Mouse (Mus musculus) CH12.LX (cell line): ENCODE data around the gene Spryd4. TPM values are rescaled to one million over a fixed set of nuclear protein-coding genes. Genes with fewer than 3 reads are reported as not detected.

Experiments
- DNase-seq: peaks from one replicate; pipeline ENCODE4 v3.0.0-alpha.2; 2013; ENCODE audit errors: extremely low read depth
- H3K27ac ChIP-seq: 2 replicates; pipeline ENCODE4 v1.5.1; 2012; ENCODE audit warnings: low read depth, mild to moderate bottlenecking, control low read depth, moderate library complexity; ENCODE audit not compliant: insufficient read depth
- H3K27me3 ChIP-seq: replicated peaks from 2 replicates; pipeline ENCODE3; 2012; ENCODE audit warnings: inconsistent platforms
- H3K36me3 ChIP-seq, 2 experiments: replicated peaks in 1 of 2; 2 replicates each; pipeline versions ENCODE3 to v1.6.1; 2012; ENCODE audit warnings: inconsistent platforms in 1 of 2, low read length in 1 of 2, mild to moderate bottlenecking in 1 of 2, mixed read lengths in 1 of 2, moderate library complexity in 1 of 2; ENCODE audit not compliant: control insufficient read depth in 1 of 2, insufficient read depth in 1 of 2
- H3K4me1 ChIP-seq, 2 experiments: 2 replicates each; pipeline ENCODE4 v1.6.1; 2012; ENCODE audit warnings: inconsistent platforms in 1 of 2, moderate library complexity in 1 of 2; ENCODE audit not compliant: insufficient read depth in 2 of 2, control insufficient read depth in 1 of 2
- H3K4me2 ChIP-seq: 2 replicates; pipeline ENCODE4 v1.6.1; 2012; ENCODE audit warnings: low read depth, mild to moderate bottlenecking, control low read depth; ENCODE audit not compliant: poor library complexity, insufficient read depth, severe bottlenecking
- H3K4me3 ChIP-seq, 3 experiments: fragments of 150-350 bp in 1 of 3; sonication (generic) in 1 of 3; replicated peaks in 1 of 3; 2 replicates each; pipeline versions ENCODE3 to v1.5.1; 2011 to 2012; ENCODE audit warnings: low read depth in 2 of 3, low read length in 2 of 3, mild to moderate bottlenecking in 2 of 3, moderate library complexity in 2 of 3, control low read depth in 1 of 3, improper control_type of control experiment in 1 of 3, inconsistent platforms in 1 of 3, mixed read lengths in 1 of 3; ENCODE audit not compliant: poor library complexity in 1 of 3
- H3K79me2 ChIP-seq: replicated peaks from 2 replicates; pipeline ENCODE4 v1.6.1; 2012; ENCODE audit warnings: mild to moderate bottlenecking, moderate library complexity; ENCODE audit not compliant: control insufficient read depth, poor library complexity, insufficient read depth, severe bottlenecking; ENCODE audit errors: extremely low read depth
- H3K9ac ChIP-seq: 2 replicates; pipeline ENCODE4 v1.6.1; 2012; ENCODE audit warnings: low read depth, mild to moderate bottlenecking, control low read depth, moderate library complexity; ENCODE audit not compliant: insufficient read depth
- H3K9me3 ChIP-seq: replicated peaks from 2 replicates; pipeline ENCODE3; 2012; ENCODE audit warnings: low read length, inconsistent platforms, mixed read lengths
- BHLHE40 ChIP-seq: IDR thresholded peaks from 2 replicates; pipeline ENCODE4 v1.6.1; 2011; ENCODE audit warnings: mild to moderate bottlenecking, low read depth, low read length, improper control_type of control experiment
- CHD2 ChIP-seq: IDR thresholded peaks from 2 replicates; pipeline ENCODE4 v1.6.1; 2011; ENCODE audit warnings: low read length, improper control_type of control experiment
- E2F4 ChIP-seq: IDR thresholded peaks from 2 replicates; pipeline ENCODE4 v1.6.1; 2011; ENCODE audit warnings: low read depth, low read length, improper control_type of control experiment; ENCODE audit not compliant: insufficient replicate concordance
- ELF1 ChIP-seq: IDR thresholded peaks from 2 replicates; pipeline ENCODE4 v1.6.1; 2014; ENCODE audit warnings: low read depth, mild to moderate bottlenecking, inconsistent platforms, low read length, improper control_type of control experiment
- ETS1 ChIP-seq: conservative IDR thresholded peaks from 2 replicates; pipeline ENCODE4 v1.6.1; 2012; ENCODE audit warnings: low read depth, mild to moderate bottlenecking, inconsistent platforms, low read length, improper control_type of control experiment, moderate library complexity
- JUND ChIP-seq: conservative IDR thresholded peaks from 2 replicates; pipeline ENCODE4 v1.6.1; 2011; ENCODE audit warnings: low read depth, low read length, improper control_type of control experiment
- MAFK ChIP-seq: IDR thresholded peaks from 2 replicates; pipeline ENCODE4 v1.6.1; 2011; ENCODE audit warnings: low read length, improper control_type of control experiment; ENCODE audit not compliant: insufficient replicate concordance
- MAX ChIP-seq: IDR thresholded peaks from 2 replicates; pipeline ENCODE4 v1.6.1; 2011; ENCODE audit warnings: low read length, improper control_type of control experiment
- MAZ ChIP-seq: IDR thresholded peaks from 2 replicates; pipeline ENCODE4 v1.6.1; 2012; ENCODE audit warnings: low read depth, mild to moderate bottlenecking, inconsistent platforms, low read length, improper control_type of control experiment, moderate library complexity
- MXI1 ChIP-seq: IDR thresholded peaks from 2 replicates; pipeline ENCODE4 v1.6.1; 2011; ENCODE audit warnings: mild to moderate bottlenecking, low read depth, low read length, improper control_type of control experiment
- NELFE ChIP-seq: IDR thresholded peaks from 2 replicates; pipeline ENCODE4 v1.6.1; 2011; ENCODE audit warnings: low read depth, low read length, improper control_type of control experiment
- NRF1 ChIP-seq: IDR thresholded peaks from 2 replicates; pipeline ENCODE4 v1.6.1; 2014; ENCODE audit warnings: low read depth, mild to moderate bottlenecking, inconsistent platforms, low read length, improper control_type of control experiment, moderate library complexity
- POLR2A ChIP-seq: IDR thresholded peaks from 2 replicates; pipeline ENCODE4 v1.6.1; 2011; ENCODE audit warnings: low read depth, mild to moderate bottlenecking, improper control_type of control experiment, low read length
- POLR2AphosphoS2 ChIP-seq: IDR thresholded peaks from 2 replicates; pipeline ENCODE4 v1.6.1; 2011; ENCODE audit warnings: low read depth, low read length, improper control_type of control experiment
- SIN3A ChIP-seq: IDR thresholded peaks from 2 replicates; pipeline ENCODE4 v1.6.1; 2012; ENCODE audit warnings: low read length, improper control_type of control experiment, inconsistent platforms
- SMC3 ChIP-seq: IDR thresholded peaks from 2 replicates; pipeline ENCODE4 v1.6.1; 2011; ENCODE audit warnings: low read depth, low read length, improper control_type of control experiment
- TCF12 ChIP-seq: IDR thresholded peaks from 2 replicates; pipeline ENCODE4 v1.6.1; 2014; ENCODE audit warnings: low read depth, mild to moderate bottlenecking, inconsistent platforms, low read length, improper control_type of control experiment
- UBTF ChIP-seq: IDR thresholded peaks from 2 replicates; pipeline ENCODE4 v1.6.1; 2012; ENCODE audit warnings: low read depth, mild to moderate bottlenecking, inconsistent platforms, low read length, improper control_type of control experiment, moderate library complexity
- USF2 ChIP-seq: conservative IDR thresholded peaks from 2 replicates; pipeline ENCODE4 v1.6.1; 2011; ENCODE audit warnings: low read depth, low read length, improper control_type of control experiment
- ZMIZ1 ChIP-seq: IDR thresholded peaks from 2 replicates; pipeline ENCODE4 v1.6.1; 2012; ENCODE audit warnings: low read depth, mild to moderate bottlenecking, inconsistent platforms, low read length, improper control_type of control experiment
- dilution Hi-C: fragments of 300-500 bp; cut with MboI; formaldehyde crosslinking; loops from 2 replicates; pipeline ENCODE4 v1.14.3; 2020; ENCODE audit warnings: low sequenced_read_pairs; ENCODE audit not compliant: extremely low pct_unique_long_range_greater_than_20kb, extremely low pct_ligation_motif_present
- in situ Hi-C: fragments of 300-500 bp; cut with MboI; formaldehyde crosslinking; loops from 3 replicates; pipeline ENCODE4 v1.14.3; 2019; ENCODE audit warnings: low sequenced_read_pairs, low pct_ligation_motif_present, low pct_unique_long_range_greater_than_20kb, mixed read lengths
- polyA plus RNA-seq: library from polyadenylated mRNA; unstranded; fragments of >175 nt; gene quantifications from 2 replicates; pipeline ENCODE4 v1.2.1, GENCODE M21; 2012; ENCODE audit warnings: low read depth; ENCODE audit not compliant: insufficient read length
- total RNA-seq, 2 experiments: library from RNA; depleted of rRNA; stranded (reverse); fragments of 300-350 nt in 1 of 2; fragments of >200 nt in 1 of 2; gene quantifications; 2 replicates each; pipeline ENCODE4 v1.2.3; 2012 to 2014

The Spryd4 gene
- total and polyA plus RNA-seq, 3 experiments: 24.2 to 50.2 (median 38.6) TPM

DNA sequence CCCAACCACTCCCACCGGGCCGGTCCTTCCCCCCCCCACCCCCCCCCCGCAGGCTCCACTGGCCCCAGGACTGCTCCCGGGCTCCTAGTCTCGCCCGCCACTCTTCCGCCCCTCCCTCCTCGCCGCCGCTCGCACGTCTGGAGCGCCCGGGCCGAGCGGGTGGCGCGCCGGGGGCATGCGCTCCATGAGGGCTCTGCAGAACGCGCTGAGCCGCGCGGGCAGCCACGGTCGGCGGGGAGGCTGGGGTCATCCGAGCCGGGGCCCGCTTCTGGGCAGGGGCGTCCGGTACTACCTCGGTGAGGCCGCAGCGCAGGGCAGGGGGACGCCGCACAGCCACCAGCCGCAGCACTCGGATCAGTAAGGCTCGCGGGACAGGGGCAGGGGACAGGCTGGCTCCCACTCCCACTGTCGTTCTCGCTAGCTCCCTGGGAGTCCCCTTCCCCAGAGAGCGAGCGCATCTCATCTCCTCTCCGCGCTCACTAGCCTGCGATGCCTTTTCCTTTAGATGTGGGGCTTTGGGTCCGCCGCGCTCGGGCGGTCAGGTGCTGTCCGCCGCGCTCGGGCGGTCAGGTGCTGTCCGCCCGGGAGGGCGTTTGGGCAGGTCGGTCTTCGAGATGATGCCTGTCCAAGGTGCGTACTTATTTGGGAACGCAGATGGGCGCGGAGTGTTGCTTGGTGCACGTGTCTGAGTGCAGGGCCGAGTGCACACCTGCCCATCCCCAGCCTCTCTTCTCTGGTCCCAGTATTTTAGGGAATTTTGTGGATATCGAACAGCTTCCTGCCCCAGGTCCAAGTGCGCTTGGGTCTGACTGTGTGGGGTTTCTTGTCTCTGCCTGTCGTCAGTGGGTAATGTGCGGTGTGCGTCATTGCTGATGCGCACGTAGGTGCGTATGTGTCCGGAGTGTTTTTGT lies 16.8 kb downstream of the Spryd4 start:
- dilution Hi-C loops: no loop called here
- H3K4me3 ChIP-seq: peak overlapping the region; percentile 34 to 64 (median 59)
- H3K27ac ChIP-seq: no peak overlapping the region
- peaks cover 15% of the 10 kb centered on the region for H3K27me3 ChIP-seq
- 0 out of 2 replicates have a peak overlapping the region, but pooled peaks have one; percentile 1 for H3K9ac ChIP-seq
- H3K36me3 ChIP-seq: no peaks in the 10 kb centered on the region
- TF ChIP-seq BHLHE40 (peak; percentile 30; the same call in 1 of the 2 replicates), POLR2AphosphoS2 (no peak), MAZ (no peak), CHD2 (no peak), SIN3A (no peak), NRF1 (peak; percentile 50), MXI1 (0 out of 2 replicates have a peak, but pooled peaks have one; percentile 4), MAFK (no peak)
- DNase-seq: no peak
- no peaks in the 10 kb centered on the region for H3K79me2 ChIP-seq
- in situ Hi-C loops: loop anchor here (5.0 to 25.0 kb wide), 2 partner anchors 103 to 258 kb away; partner anchors contain the start of gene Baz2a
- H3K4me1 ChIP-seq: peaks cover 7 to 13% of the 10 kb centered on the region in 2 experiments; a peak in 3 of 4 replicates
- peak overlapping the region; percentile 49 for H3K4me2 ChIP-seq
- no peaks in the 10 kb centered on the region for H3K9me3 ChIP-seq

DNA sequence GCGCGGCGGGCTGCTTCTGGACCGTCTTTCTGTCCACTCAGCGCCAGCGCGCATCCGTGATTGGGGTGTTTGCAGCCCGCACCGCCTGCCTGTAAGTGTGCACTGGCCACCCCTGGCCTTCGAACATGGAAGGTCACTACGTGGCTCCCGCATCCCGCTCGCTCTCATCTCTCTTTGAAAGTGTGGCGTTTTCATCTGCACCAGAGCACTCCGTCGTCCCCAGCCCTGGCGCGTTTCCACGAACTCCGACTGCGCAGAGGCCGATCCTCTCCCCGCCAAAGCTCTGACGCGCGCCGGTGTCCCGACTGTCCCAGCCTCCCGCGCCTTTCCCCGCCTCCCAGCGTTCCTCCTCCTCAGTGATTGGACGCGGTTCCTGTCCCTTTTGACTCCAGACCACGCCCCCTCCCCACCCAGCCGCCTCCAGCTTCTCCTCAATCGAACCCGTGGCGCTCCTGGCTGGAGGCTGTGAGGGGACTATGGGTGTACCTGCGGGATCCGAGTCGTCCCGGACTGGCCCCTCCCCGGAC lies 17.5 kb downstream of the Spryd4 start, which contains the start of gene Gls2:
Gene Gls2, plus strand, starts transcription at position 434 of the 527 bp plus-strand sequence.
- Histone ChIP-seq H3K4me2 (peak within 1 kb of the TSS; percentile 49), H3K9ac (peak within 1 kb of the TSS; percentile 28), H3K79me2 (no peaks in the 10 kb centered on the region), H3K4me3 (peak within 1 kb of the TSS; percentile 42 to 64 (median 59)), H3K27ac (no peak within 1 kb of the TSS), H3K36me3 (no peaks in the 10 kb centered on the region), H3K9me3 (no peaks in the 10 kb centered on the region), H3K27me3 (peaks cover 15% of the 10 kb centered on the region), H3K4me1 (peaks cover 7 to 13% of the 10 kb centered on the region in 2 experiments; a peak in 3 of 4 replicates)
- dilution Hi-C loops: no loop called here
- in situ Hi-C loops: loop anchor here (5.0 to 25.0 kb wide), 2 partner anchors 102 to 257 kb away; partner anchors contain the start of gene Baz2a
- TF ChIP-seq MAZ: no peak
- peak; percentile 61 for TF ChIP-seq TCF12
- peak; percentile 44; the same call in 1 of the 2 replicates for TF ChIP-seq NELFE
- TF ChIP-seq ETS1: no peak
- TF ChIP-seq JUND: no peak
- TF ChIP-seq POLR2A: peak; percentile 68; the same call in 1 of the 2 replicates
- no peak for TF ChIP-seq USF2
- peak; percentile 67 for TF ChIP-seq MAX
- TF ChIP-seq ZMIZ1: 0 out of 2 replicates have a peak, but pooled peaks have one; percentile 62
- TF ChIP-seq UBTF: peak; percentile 15; the same call in 1 of the 2 replicates
- TF ChIP-seq SMC3: no peak
- TF ChIP-seq MXI1: 0 out of 2 replicates have a peak, but pooled peaks have one; percentile 36
- peak; percentile 32; the same call in 1 of the 2 replicates for TF ChIP-seq E2F4
- TF ChIP-seq ELF1: 0 out of 2 replicates have a peak, but pooled peaks have one; percentile 17
- peak; percentile 57 for TF ChIP-seq NRF1
- peak; percentile 96 for DNase-seq
